ENCODE assay signal across 8 mouse cellular contexts in genomic region chr7:45869787-45870186, GRCm38 (mm10). TPM values are rescaled to one million over a fixed set of nuclear protein-coding genes. Genes with fewer than 3 reads are reported as not detected.
DNase-seq lines count a peak whose midpoint lies in the region; ATAC-seq and TF ChIP-seq lines count a peak whose summit lies in the region.

No protein-coding gene starts in this region.

- 4% methylated on average over 9 of the region's 14 CpGs for WGBS in lung, embryonic 16.5 days
- WGBS in limb, embryonic 13.5 days: 4% methylated on average over 11 of the region's 14 CpGs
- 2% methylated on average over 12 of the region's 14 CpGs for WGBS in stomach, postnatal 0 days

- peak overlapping the region; percentile 43; the same call in 1 of the 2 replicates for H3K9ac ChIP-seq in lung, embryonic 16.5 days (ENCODE audit: low read length)
- H3K9ac ChIP-seq in limb, embryonic 13.5 days: peak overlapping the region; percentile 68
- H3K9ac ChIP-seq in stomach, postnatal 0 days (ENCODE audit: low read length): peak overlapping the region; percentile 41; the same call in 1 of the 2 replicates

- TF ChIP-seq EP300 in stomach, postnatal 0 days (optimal IDR thresholded peaks at IDR 0.05): no peak

- H3K27ac ChIP-seq in lung, embryonic 16.5 days (ENCODE audit: low read length): no peak overlapping the region
- H3K27ac ChIP-seq in limb, embryonic 13.5 days: no peak overlapping the region
- H3K27ac ChIP-seq in stomach, postnatal 0 days (replicated peaks): no peak overlapping the region

- peaks cover 31% of the 10 kb centered on the region for H3K4me1 ChIP-seq in lung, embryonic 16.5 days (replicated peaks; ENCODE audit: control insufficient read depth, insufficient read depth, low read length)
- H3K4me1 ChIP-seq in limb, embryonic 13.5 days: peaks cover 49% of the 10 kb centered on the region
- H3K4me1 ChIP-seq in stomach, postnatal 0 days (replicated peaks; ENCODE audit: control insufficient read depth, insufficient read depth): peaks cover 3% of the 10 kb centered on the region; the same call in 1 of the 2 replicates

- peak overlapping the region; percentile 29 for H3K4me2 ChIP-seq in lung, embryonic 16.5 days (ENCODE audit: low read depth, low read length)
- peak overlapping the region; percentile 68 for H3K4me2 ChIP-seq in limb, embryonic 13.5 days (replicated peaks)
- peak overlapping the region; percentile 36 for H3K4me2 ChIP-seq in stomach, postnatal 0 days (replicated peaks; ENCODE audit: low read depth)

- H3K9me3 ChIP-seq in lung, embryonic 16.5 days (ENCODE audit: control insufficient read depth, low read length): no peaks in the 10 kb centered on the region
- no peaks in the 10 kb centered on the region for H3K9me3 ChIP-seq in limb, embryonic 13.5 days
- no peaks in the 10 kb centered on the region for H3K9me3 ChIP-seq in stomach, postnatal 0 days (ENCODE audit: control insufficient read depth, low read length)

- no peak for TF ChIP-seq CTCF in stomach, postnatal 0 days (IDR thresholded peaks at IDR 0.05; ENCODE audit: low read depth)

- H3K27me3 ChIP-seq in lung, embryonic 16.5 days (ENCODE audit: control insufficient read depth, insufficient read depth, low read depth, low read length): peaks cover 28% of the 10 kb centered on the region
- H3K27me3 ChIP-seq in limb, embryonic 13.5 days: peaks cover 56% of the 10 kb centered on the region
- peaks cover 3% of the 10 kb centered on the region; the same call in 1 of the 2 replicates for H3K27me3 ChIP-seq in stomach, postnatal 0 days (ENCODE audit: control insufficient read depth, insufficient read depth, low read length)

- no peak for ATAC-seq in lung, embryonic 16.5 days (ENCODE audit: low read depth)
- ATAC-seq in limb, embryonic 13.5 days (ENCODE audit: low FRiP score, low read depth): no peak
- ATAC-seq in stomach, postnatal 0 days (ENCODE audit: low FRiP score, low TSS enrichment): no peak

- peaks cover 5% of the 10 kb centered on the region; the same call in 1 of the 2 replicates for H3K36me3 ChIP-seq in lung, embryonic 16.5 days (ENCODE audit: control insufficient read depth, insufficient read depth, low read length)
- H3K36me3 ChIP-seq in limb, embryonic 13.5 days: peaks cover 8% of the 10 kb centered on the region
- H3K36me3 ChIP-seq in stomach, postnatal 0 days (ENCODE audit: control insufficient read depth, insufficient read depth, low read length): peaks cover 3% of the 10 kb centered on the region; the same call in 1 of the 2 replicates

- H3K4me3 ChIP-seq in lung, embryonic 16.5 days (ENCODE audit: low read length): no peak overlapping the region; the same call in 1 of the 2 replicates
- peak overlapping the region; percentile 38 for H3K4me3 ChIP-seq in limb, embryonic 13.5 days
- no peak overlapping the region for H3K4me3 ChIP-seq in stomach, postnatal 0 days (ENCODE audit: low read depth, low read length)

- peak; percentile 44 for DNase-seq in adrenal gland, postnatal 10 days
- no peak for DNase-seq in adrenal gland, adult 18-20 months (ENCODE audit: low spot score in 2 of 2)
- no peak for DNase-seq in lung, postnatal 10 days
- DNase-seq in stomach, postnatal 0 days (ENCODE audit: low spot score): no peak
- DNase-seq in layer of hippocampus, postnatal 25 days (ENCODE audit: extremely low spot score in 1 of 2, low spot score in 1 of 2): no peak
- DNase-seq in left cerebral cortex, adult 9 months (ENCODE audit: low spot score in 2 of 2): no peak

RNA-seq across cellular contexts. Expression of gene Kdelr1, which starts 2.8 kb away (rescaled TPM):
- 100 to 1,000 TPM; 126 to 132 TPM for total RNA-seq in adrenal gland, postnatal 10 days (2021)
- total RNA-seq in adrenal gland, adult 18-20 months (2021): 100 to 1,000 TPM; 125 to 140 TPM
- 76.6 and 76.7 TPM in 2 replicates for polyA plus RNA-seq in lung, embryonic 16.5 days (2015; fragmentation: Nextera tagmentation; extraction: Ambion mirVana)
- polyA plus RNA-seq in limb, embryonic 13.5 days (2015; fragmentation: Nextera tagmentation; extraction: Ambion mirVana): 69.4 and 73.7 TPM in 2 replicates
- 49.8 and 54.6 TPM in 2 replicates for polyA plus RNA-seq in stomach, postnatal 0 days (2015; fragmentation: Nextera tagmentation; extraction: Ambion mirVana)
- 10 to 100 TPM; 74.9 to 75.2 TPM for total RNA-seq in layer of hippocampus, postnatal 25 days (2021)

RNA-seq across cellular contexts. Expression of gene Grin2d, which starts 8.4 kb away (rescaled TPM):
- 1 to 10 TPM in 1 of 2 experiments, under 1 TPM in 1; 0.72 to 1.2 TPM for total RNA-seq in adrenal gland, postnatal 10 days (2021)
- total RNA-seq in adrenal gland, adult 18-20 months (2021): under 1 TPM; 0.66 to 0.67 TPM
- polyA plus RNA-seq in lung, embryonic 16.5 days (2015; fragmentation: Nextera tagmentation; extraction: Ambion mirVana): 0.34 and 0.40 TPM in 2 replicates
- polyA plus RNA-seq in limb, embryonic 13.5 days (2015; fragmentation: Nextera tagmentation; extraction: Ambion mirVana): 0.43 and 0.59 TPM in 2 replicates
- 0.35 and 0.38 TPM in 2 replicates for polyA plus RNA-seq in stomach, postnatal 0 days (2015; fragmentation: Nextera tagmentation; extraction: Ambion mirVana)
- 10 to 100 TPM; 11.2 to 12.7 TPM for total RNA-seq in layer of hippocampus, postnatal 25 days (2021)

RNA-seq across cellular contexts. Expression of gene Syngr4, which starts 26.7 kb away (rescaled TPM):
- under 1 TPM in 1 of 2 experiments, not detected in 1; 0.30 TPM for total RNA-seq in adrenal gland, postnatal 10 days (2021)
- total RNA-seq in adrenal gland, adult 18-20 months (2021): not detected
- polyA plus RNA-seq in lung, embryonic 16.5 days (2015; fragmentation: Nextera tagmentation; extraction: Ambion mirVana): 0.26 and 1.9 TPM in 2 replicates
- polyA plus RNA-seq in limb, embryonic 13.5 days (2015; fragmentation: Nextera tagmentation; extraction: Ambion mirVana): 0.43 and 0.46 TPM in 2 replicates
- polyA plus RNA-seq in stomach, postnatal 0 days (2015; fragmentation: Nextera tagmentation; extraction: Ambion mirVana): 0.46 and 0.79 TPM in 2 replicates
- total RNA-seq in layer of hippocampus, postnatal 25 days (2021): not detected

RNA-seq across cellular contexts. Expression of gene Tmem143, which starts 27.0 kb away (rescaled TPM):
- 10 to 100 TPM; 85.8 to 88.1 TPM for total RNA-seq in adrenal gland, postnatal 10 days (2021)
- total RNA-seq in adrenal gland, adult 18-20 months (2021): 10 to 100 TPM; 70.9 to 89.3 TPM
- 4.6 and 5.6 TPM in 2 replicates for polyA plus RNA-seq in lung, embryonic 16.5 days (2015; fragmentation: Nextera tagmentation; extraction: Ambion mirVana)
- polyA plus RNA-seq in limb, embryonic 13.5 days (2015; fragmentation: Nextera tagmentation; extraction: Ambion mirVana): 4.9 and 5.2 TPM in 2 replicates
- 3.1 and 3.2 TPM in 2 replicates for polyA plus RNA-seq in stomach, postnatal 0 days (2015; fragmentation: Nextera tagmentation; extraction: Ambion mirVana)
- total RNA-seq in layer of hippocampus, postnatal 25 days (2021): 10 to 100 TPM; 22.5 to 24.6 TPM

RNA-seq across cellular contexts. Expression of gene Grwd1, which starts 39.0 kb away (rescaled TPM):
- total RNA-seq in adrenal gland, postnatal 10 days (2021): 10 to 100 TPM; 23.7 to 27.5 TPM
- total RNA-seq in adrenal gland, adult 18-20 months (2021): 10 to 100 TPM; 33.0 to 36.0 TPM
- polyA plus RNA-seq in lung, embryonic 16.5 days (2015; fragmentation: Nextera tagmentation; extraction: Ambion mirVana): 50.0 and 51.4 TPM in 2 replicates
- polyA plus RNA-seq in limb, embryonic 13.5 days (2015; fragmentation: Nextera tagmentation; extraction: Ambion mirVana): 69.1 and 71.6 TPM in 2 replicates
- polyA plus RNA-seq in stomach, postnatal 0 days (2015; fragmentation: Nextera tagmentation; extraction: Ambion mirVana): 25.6 and 25.7 TPM in 2 replicates
- 10 to 100 TPM; 20.0 to 20.8 TPM for total RNA-seq in layer of hippocampus, postnatal 25 days (2021)

Comparison
In these comparisons a context has a peak if more than half of its experiments do, and no peak if none do; other contexts are left out.
1. RNA of gene Grin2d, which starts 8.4 kb away (total RNA-seq): 11.2 to 12.7 TPM in layer of hippocampus, postnatal 25 days; 0.72 to 1.2 TPM in adrenal gland, postnatal 10 days and 0.66 to 0.67 TPM in adrenal gland, adult 18-20 months; every median in the first group is over 4 times any median in the second.
2. Peak in every context shown above with its lines, with median percentiles within 50 percentile points of each other: H3K4me2 ChIP-seq and H3K9ac ChIP-seq.